Mouse (Mus musculus) bone marrow macrophage, adult 2 months (primary cell): ENCODE data around the gene Asic3.

Experiments used
- CTCF ChIP-seq: IDR thresholded peaks from 2 replicates; pipeline ENCODE4 v1.5.1; 2012; ENCODE audit warnings: low read depth, mild to moderate bottlenecking, low read length, moderate library complexity
- POLR2A ChIP-seq: IDR thresholded peaks from 2 replicates; pipeline ENCODE4 v1.6.1; 2012; ENCODE audit warnings: mild to moderate bottlenecking, low read depth, low read length, borderline replicate concordance

DNA sequence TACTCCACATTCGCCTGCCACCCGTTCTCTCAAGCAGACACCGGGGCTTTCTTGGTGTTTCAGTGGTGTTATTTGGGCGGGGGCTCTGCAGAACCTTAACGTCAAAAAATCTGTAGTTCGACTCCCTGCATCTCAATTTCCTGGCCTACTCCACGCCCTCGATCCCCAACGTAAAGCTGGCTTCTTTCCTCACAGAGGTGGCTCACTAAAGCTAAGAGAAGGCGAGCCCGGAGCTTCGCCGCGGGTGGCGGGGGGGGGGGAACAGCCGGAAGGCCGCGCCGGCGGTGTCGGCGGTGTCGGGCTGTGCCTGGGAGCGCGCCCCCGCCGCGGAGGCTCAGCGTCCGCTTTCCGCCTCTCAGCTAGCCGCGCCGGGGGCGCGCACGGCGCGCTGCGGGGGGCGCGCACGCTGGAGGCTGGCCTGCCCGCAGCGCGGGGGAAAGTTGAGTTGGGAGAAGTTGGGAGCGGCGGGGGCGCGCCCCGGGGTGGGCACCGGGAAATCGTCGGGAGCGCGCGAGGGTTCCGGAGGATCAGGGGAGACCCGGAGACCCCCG lies 11.7 kb downstream of the Asic3 start:
- TF ChIP-seq CTCF (no peak), POLR2A (no peak)
